8 mouse cellular contexts compared by ENCODE assay signal in the genomic region with DNA sequence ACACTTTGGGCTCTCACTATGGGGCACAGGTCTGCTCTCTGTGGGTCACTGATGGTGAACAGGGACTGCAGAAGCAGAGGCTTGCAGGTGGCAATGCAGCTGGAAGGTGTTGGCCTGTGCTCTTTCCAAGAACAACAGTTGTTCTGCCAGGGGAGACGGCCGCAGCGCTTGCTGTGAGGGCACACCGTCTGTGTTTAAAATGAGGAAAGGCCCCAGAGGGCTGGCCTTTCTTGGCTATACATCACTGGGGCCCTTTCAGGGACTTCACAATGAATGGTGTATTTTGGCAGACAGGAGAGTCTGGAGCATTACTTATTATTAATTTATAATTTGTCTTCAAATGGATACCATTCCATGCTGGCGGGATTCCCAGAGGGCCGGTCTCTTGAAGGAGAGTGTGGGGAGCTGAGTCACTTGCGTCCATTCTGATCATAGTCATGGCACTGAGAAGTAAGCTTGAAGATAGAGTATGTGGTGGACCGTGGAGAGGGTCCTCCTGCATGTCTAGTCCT.
DNase-seq lines count a peak whose midpoint lies in the region; ATAC-seq lines count a peak whose summit lies in the region.

No protein-coding gene starts in this region.

- 76% methylated on average over 8 of the region's 8 CpGs for WGBS in forebrain, embryonic 10.5 days
- 46% methylated on average over 8 of the region's 8 CpGs for WGBS in forebrain, embryonic 13.5 days
- 18% methylated on average over 8 of the region's 8 CpGs for WGBS in lung, embryonic 15.5 days
- 31% methylated on average over 8 of the region's 8 CpGs for WGBS in neural tube, embryonic 15.5 days

- no peak for ATAC-seq in forebrain, embryonic 13.5 days
- ATAC-seq in lung, embryonic 15.5 days (ENCODE audit: borderline replicate concordance, extremely low read depth, low FRiP score, low TSS enrichment): peak; percentile 64; the same call in 1 of the 2 replicates
- no peak for ATAC-seq in neural tube, embryonic 15.5 days (ENCODE audit: low FRiP score)
- ATAC-seq in megakaryocyte-erythroid progenitor cell, adult 5-6 weeks (replicated peaks; ENCODE audit: low FRiP score, low TSS enrichment, poor library complexity, severe bottlenecking): no peak

- no peak overlapping the region for H3K4me3 ChIP-seq in forebrain, embryonic 10.5 days
- no peak overlapping the region for H3K4me3 ChIP-seq in forebrain, embryonic 13.5 days
- H3K4me3 ChIP-seq in lung, embryonic 15.5 days: no peak overlapping the region
- H3K4me3 ChIP-seq in neural tube, embryonic 15.5 days (replicated peaks): no peak overlapping the region

- no peak overlapping the region for H3K9ac ChIP-seq in forebrain, embryonic 13.5 days
- no peak overlapping the region for H3K9ac ChIP-seq in lung, embryonic 15.5 days
- H3K9ac ChIP-seq in neural tube, embryonic 15.5 days (replicated peaks): no peak overlapping the region

- H3K27ac ChIP-seq in forebrain, embryonic 10.5 days: peak overlapping the region; percentile 58; the same call in 1 of the 2 replicates
- no peak overlapping the region for H3K27ac ChIP-seq in forebrain, embryonic 13.5 days
- H3K27ac ChIP-seq in lung, embryonic 15.5 days: 0 out of 2 replicates have a peak overlapping the region, but pooled peaks have one; percentile 2
- H3K27ac ChIP-seq in neural tube, embryonic 15.5 days (replicated peaks): no peak overlapping the region

- DNase-seq in forebrain, embryonic 10.5 days (ENCODE audit: extremely low spot score, low spot score): no peak
- DNase-seq in lung, postnatal 14 days: no peak
- DNase-seq in fat pad, adult 2 months (ENCODE audit: extremely low read depth, low read depth, low spot score): peak; percentile 2
- no peak for DNase-seq in heart, postnatal 36 days

- H3K4me2 ChIP-seq in forebrain, embryonic 13.5 days: no peak overlapping the region
- H3K4me2 ChIP-seq in lung, embryonic 15.5 days: no peak overlapping the region
- H3K4me2 ChIP-seq in neural tube, embryonic 15.5 days: peak overlapping the region; percentile 17; the same call in 1 of the 2 replicates

- no peaks in the 10 kb centered on the region; the same call in 1 of the 2 replicates for H3K9me3 ChIP-seq in forebrain, embryonic 10.5 days
- no peaks in the 10 kb centered on the region for H3K9me3 ChIP-seq in forebrain, embryonic 13.5 days (replicated peaks)
- H3K9me3 ChIP-seq in lung, embryonic 15.5 days: no peaks in the 10 kb centered on the region
- H3K9me3 ChIP-seq in neural tube, embryonic 15.5 days (replicated peaks): no peaks in the 10 kb centered on the region

- H3K36me3 ChIP-seq in forebrain, embryonic 10.5 days (replicated peaks): no peaks in the 10 kb centered on the region
- H3K36me3 ChIP-seq in forebrain, embryonic 13.5 days (ENCODE audit: poor library complexity, severe bottlenecking): no peaks in the 10 kb centered on the region
- H3K36me3 ChIP-seq in lung, embryonic 15.5 days: no peaks in the 10 kb centered on the region
- no peaks in the 10 kb centered on the region for H3K36me3 ChIP-seq in neural tube, embryonic 15.5 days

- H3K27me3 ChIP-seq in forebrain, embryonic 10.5 days (ENCODE audit: poor library complexity, severe bottlenecking): no peaks in the 10 kb centered on the region; the same call in 1 of the 2 replicates
- H3K27me3 ChIP-seq in forebrain, embryonic 13.5 days: no peaks in the 10 kb centered on the region
- H3K27me3 ChIP-seq in lung, embryonic 15.5 days: no peaks in the 10 kb centered on the region
- H3K27me3 ChIP-seq in neural tube, embryonic 15.5 days (replicated peaks): no peaks in the 10 kb centered on the region

- H3K4me1 ChIP-seq in forebrain, embryonic 10.5 days: peaks cover 26% of the 10 kb centered on the region
- peaks cover 14% of the 10 kb centered on the region for H3K4me1 ChIP-seq in forebrain, embryonic 13.5 days
- peaks cover 22% of the 10 kb centered on the region for H3K4me1 ChIP-seq in lung, embryonic 15.5 days
- peaks cover 11% of the 10 kb centered on the region for H3K4me1 ChIP-seq in neural tube, embryonic 15.5 days

- intact Hi-C loops in heart, postnatal 36 days (cut with DNase I): no loop called here

Comparison
In these comparisons a context has a peak if more than half of its experiments do, and no peak if none do; other contexts are left out.
1. H3K27ac ChIP-seq: peak in forebrain, embryonic 10.5 days (single experiment) and lung, embryonic 15.5 days (single experiment); none in forebrain, embryonic 13.5 days (single experiment) and neural tube, embryonic 15.5 days (single experiment).